Mouse (Mus musculus) heart, embryonic 14.5 days (tissue): ENCODE results near the gene Josd1. TPM values are rescaled to one million over a fixed set of nuclear protein-coding genes. Genes with fewer than 3 reads are reported as not detected.

Source experiments
- ATAC-seq: fragments of 200-750 bp; cut with Nextera tagmentation; 2 replicates; pipeline ENCODE4 v1.8.0; 2017; ENCODE audit warnings: low read depth, moderate TSS enrichment; ENCODE audit not compliant: insufficient number of reproducible peaks, insufficient read depth, low FRiP score
- H3K27ac ChIP-seq, 2 experiments: fragments of 200-500 bp in 1 of 2; fragments of 300-500 bp in 1 of 2; sonication (generic) in 1 of 2; replicated peaks in 1 of 2; 2 replicates each; pipeline ENCODE4 v1.5.1; 2012 to 2014; ENCODE audit warnings: low read depth in 2 of 2, low read length in 2 of 2, control low read depth in 1 of 2, mild to moderate bottlenecking in 1 of 2, mixed read lengths in 1 of 2; ENCODE audit not compliant: control insufficient read depth in 1 of 2, insufficient read depth in 1 of 2
- H3K27me3 ChIP-seq: fragments of 300-500 bp; sonication (generic); 2 replicates; pipeline ENCODE4 v1.6.1; 2014; ENCODE audit warnings: mild to moderate bottlenecking, low read length, control low read depth; ENCODE audit not compliant: control insufficient read depth, insufficient read depth
- H3K36me3 ChIP-seq: fragments of 300-500 bp; sonication (generic); 2 replicates; pipeline ENCODE4 v1.6.1; 2014; ENCODE audit warnings: mild to moderate bottlenecking, control low read depth, low read length, mixed read lengths; ENCODE audit not compliant: control insufficient read depth, insufficient read depth
- H3K4me1 ChIP-seq, 2 experiments: fragments of 200-500 bp in 1 of 2; fragments of 300-500 bp in 1 of 2; sonication (generic) in 1 of 2; 2 replicates each; pipeline ENCODE4 v1.6.1; 2012 to 2014; ENCODE audit warnings: low read length in 2 of 2, control low read depth in 1 of 2, mixed read lengths in 1 of 2; ENCODE audit not compliant: control insufficient read depth in 2 of 2, insufficient read depth in 2 of 2
- H3K4me2 ChIP-seq: fragments of 300-500 bp; sonication (generic); 2 replicates; pipeline ENCODE4 v1.6.1; 2014; ENCODE audit warnings: mild to moderate bottlenecking, low read length
- H3K4me3 ChIP-seq, 2 experiments: fragments of 200-500 bp in 1 of 2; fragments of 300-500 bp in 1 of 2; sonication (generic) in 1 of 2; 2 replicates each; pipeline ENCODE4 v1.5.1; 2012 to 2014; ENCODE audit warnings: low read length in 2 of 2, mild to moderate bottlenecking in 2 of 2, control low read depth in 1 of 2, low read depth in 1 of 2, moderate library complexity in 1 of 2; ENCODE audit not compliant: control insufficient read depth in 1 of 2, insufficient read depth in 1 of 2
- H3K9ac ChIP-seq: fragments of 300-500 bp; sonication (generic); 2 replicates; pipeline ENCODE4 v1.6.1; 2014; ENCODE audit warnings: mild to moderate bottlenecking, low read length
- H3K9me3 ChIP-seq: fragments of 300-500 bp; sonication (generic); 2 replicates; pipeline ENCODE4 v1.6.1; 2016; ENCODE audit warnings: low read length, control low read depth; ENCODE audit not compliant: control insufficient read depth
- WGBS: fragments of 180-500 bp; shearing (Covaris S2); extraction: QIAGEN DNeasy Blood & Tissue Kit; methylation state at CpG from one replicate; pipeline ENCODE4 v1.1.7; 2014; 5-methylcytosine and 5-hydroxymethylcytosine counted together
- polyA plus RNA-seq: library from polyadenylated mRNA; unstranded; fragments of >200 nt; fragmentation: Nextera tagmentation; extraction: Ambion mirVana; gene quantifications from 2 replicates; pipeline ENCODE4 v1.2.1, GENCODE M21; 2014

The Josd1 gene
- polyA plus RNA-seq = 17.5 and 18.2 TPM in 2 replicates

DNA sequence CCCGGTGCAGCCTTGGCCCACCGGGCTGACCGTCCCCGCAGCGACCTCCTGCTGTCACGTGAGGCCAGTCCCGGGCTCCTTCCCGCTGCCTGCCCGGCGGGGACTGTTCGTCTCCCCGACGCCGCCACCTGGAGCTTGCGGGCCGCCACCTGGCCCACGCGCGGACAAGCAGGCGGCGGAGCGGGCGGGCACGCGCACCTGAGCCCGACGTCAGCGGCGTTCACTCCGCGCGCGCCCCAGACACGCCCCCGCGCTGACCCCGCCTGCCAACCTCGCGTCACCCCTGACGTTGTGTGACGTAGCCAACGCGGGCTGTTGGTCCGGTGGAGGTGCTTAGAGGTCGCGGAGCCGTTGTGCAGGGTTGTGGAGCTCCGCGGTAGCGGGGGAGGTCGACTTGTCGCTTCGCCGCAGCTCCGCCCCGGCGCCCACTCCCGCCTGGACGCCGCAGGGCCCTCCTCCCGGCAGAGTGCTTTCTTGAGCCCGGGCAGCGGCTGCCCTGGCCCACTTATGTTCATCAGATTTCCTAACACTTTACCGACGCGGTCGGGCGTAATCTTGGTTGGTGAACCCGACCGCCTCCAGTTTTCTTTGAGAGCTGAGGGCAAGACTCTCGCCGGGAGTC lies at the start of gene Josd1:
Gene Josd1, minus strand, starts transcription at position 274 of the 622 bp plus-strand sequence.
- under 1% methylated on average over 66 of the region's 72 CpGs for WGBS
- Histone ChIP-seq H3K27ac (peak within 1 kb of the TSS; percentile 99 to 100), H3K9ac (peak within 1 kb of the TSS; percentile 99), H3K9me3 (no peaks in the 10 kb centered on the region), H3K4me3 (peak within 1 kb of the TSS; percentile 80 to 96), H3K4me1 (peaks cover 24 to 55% of the 10 kb centered on the region in 2 experiments), H3K4me2 (peak within 1 kb of the TSS; percentile 97), H3K36me3 (no peaks in the 10 kb centered on the region), H3K27me3 (no peaks in the 10 kb centered on the region)
- peak; percentile 78 for ATAC-seq

DNA sequence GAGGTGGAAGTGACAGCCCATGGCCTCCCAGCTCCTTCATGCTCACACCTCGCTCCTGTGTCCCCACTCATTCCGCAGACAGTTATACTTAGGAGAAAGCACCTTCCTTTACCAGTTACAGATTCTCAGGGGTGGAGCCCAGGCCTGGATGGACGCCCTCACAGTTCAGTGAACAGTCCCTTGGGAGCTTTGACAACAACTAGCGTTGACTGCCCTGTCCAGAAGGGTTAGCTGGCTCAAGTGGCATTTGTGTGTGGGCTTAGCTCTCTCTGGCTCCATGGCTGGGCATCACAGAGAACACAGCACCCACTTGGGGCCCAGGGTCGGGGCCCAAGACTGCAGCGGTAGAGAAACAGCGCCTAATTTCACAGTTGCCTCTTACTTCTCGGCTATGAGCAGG lies 46.6 kb upstream of the Josd1 start:
- H3K4me2 ChIP-seq = no peak overlapping the region
- 69% methylated on average over 8 of the region's 8 CpGs for WGBS
- H3K36me3 ChIP-seq = peaks cover 93% of the 10 kb centered on the region
- no peak for ATAC-seq
- H3K4me1 ChIP-seq = peaks cover 14 to 25% of the 10 kb centered on the region in 2 experiments
- no peak overlapping the region for H3K4me3 ChIP-seq
- H3K27ac ChIP-seq = peak overlapping the region; percentile 99
- H3K9ac ChIP-seq = peak overlapping the region; percentile 65
- H3K9me3 ChIP-seq = no peaks in the 10 kb centered on the region
- H3K27me3 ChIP-seq = no peaks in the 10 kb centered on the region

DNA sequence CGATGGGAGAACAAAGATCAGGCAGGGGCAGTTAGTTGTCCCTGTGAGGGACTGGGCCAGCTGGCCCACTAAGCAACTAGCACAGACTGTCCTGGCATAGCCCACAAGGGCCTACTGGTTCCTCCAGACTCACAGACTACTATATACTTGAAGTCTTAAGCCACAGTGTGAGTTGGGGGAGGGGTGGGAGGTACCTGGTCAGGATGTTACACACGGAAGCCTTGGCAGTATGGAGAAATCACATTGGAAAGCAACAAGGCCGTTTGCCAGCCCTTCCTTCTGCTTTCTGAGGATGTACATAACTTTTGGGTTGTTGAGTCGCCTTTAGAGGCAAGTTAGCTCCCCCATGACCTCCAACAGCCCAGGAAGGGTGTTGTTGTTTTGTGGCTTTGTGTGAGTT lies 45.9 kb upstream of the Josd1 start:
- H3K36me3 ChIP-seq = peaks cover 93% of the 10 kb centered on the region
- no peak overlapping the region for H3K27ac ChIP-seq
- no peak overlapping the region for H3K9ac ChIP-seq
- H3K27me3 ChIP-seq = no peaks in the 10 kb centered on the region
- H3K9me3 ChIP-seq = no peaks in the 10 kb centered on the region
- no peak overlapping the region for H3K4me3 ChIP-seq
- no peak for ATAC-seq
- 81% methylated on average over 4 of the region's 4 CpGs for WGBS
- H3K4me1 ChIP-seq = peaks cover 14 to 19% of the 10 kb centered on the region in 2 experiments
- no peak overlapping the region for H3K4me2 ChIP-seq

DNA sequence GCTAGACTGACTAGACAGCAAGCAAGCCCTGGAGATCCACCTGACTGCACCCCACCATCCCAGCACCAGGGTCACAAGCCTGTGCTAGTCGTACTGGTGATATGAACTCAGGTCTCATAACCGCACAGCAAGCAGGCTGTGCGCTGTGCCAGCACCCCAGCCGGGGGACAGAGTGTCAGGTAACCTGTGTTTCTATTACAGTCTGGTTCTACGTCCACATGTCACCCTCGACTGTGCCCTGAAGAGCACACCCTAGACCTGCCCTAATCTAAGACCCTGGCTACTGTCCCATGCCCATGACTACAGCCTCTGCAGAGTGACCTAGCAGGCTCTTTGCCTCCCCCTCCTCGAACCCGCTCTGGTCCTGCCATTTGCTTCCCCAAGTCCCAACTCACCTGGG lies 45.5 kb upstream of the Josd1 start:
- Histone ChIP-seq H3K4me1 (peaks cover 14 to 19% of the 10 kb centered on the region in 2 experiments), H3K27me3 (no peaks in the 10 kb centered on the region), H3K9ac (no peak overlapping the region), H3K9me3 (no peaks in the 10 kb centered on the region), H3K4me2 (no peak overlapping the region), H3K4me3 (no peak overlapping the region), H3K36me3 (peaks cover 93% of the 10 kb centered on the region), H3K27ac (no peak overlapping the region)
- 93% methylated on average over 8 of the region's 8 CpGs for WGBS
- ATAC-seq = no peak

DNA sequence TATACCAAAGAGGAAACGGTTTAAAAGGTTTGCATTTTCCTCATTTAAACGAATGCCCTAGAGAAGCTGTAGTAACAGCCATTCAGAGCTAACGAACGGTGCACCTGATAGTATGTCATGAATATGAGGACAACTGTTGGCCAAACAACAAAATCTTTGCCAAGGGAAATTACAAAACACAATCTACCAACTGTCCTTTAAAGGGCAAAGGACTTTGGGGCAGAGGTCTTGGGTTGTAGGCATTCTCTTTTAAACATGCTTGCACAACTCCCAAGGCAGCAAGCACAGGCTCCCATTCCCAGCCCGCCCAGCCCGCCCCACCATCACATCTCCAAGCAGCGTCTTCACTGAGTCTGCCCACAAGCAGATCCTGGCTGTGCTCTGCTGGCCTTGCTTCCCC lies 43.8 kb upstream of the Josd1 start:
- Histone ChIP-seq H3K4me3 (no peak overlapping the region), H3K4me2 (no peak overlapping the region), H3K27ac (no peak overlapping the region), H3K27me3 (no peaks in the 10 kb centered on the region), H3K36me3 (peaks cover 93% of the 10 kb centered on the region), H3K4me1 (peaks cover 14 to 19% of the 10 kb centered on the region in 2 experiments), H3K9ac (no peak overlapping the region), H3K9me3 (no peaks in the 10 kb centered on the region)
- ATAC-seq = no peak
- WGBS = 92% methylated on average over 7 of the region's 7 CpGs

DNA sequence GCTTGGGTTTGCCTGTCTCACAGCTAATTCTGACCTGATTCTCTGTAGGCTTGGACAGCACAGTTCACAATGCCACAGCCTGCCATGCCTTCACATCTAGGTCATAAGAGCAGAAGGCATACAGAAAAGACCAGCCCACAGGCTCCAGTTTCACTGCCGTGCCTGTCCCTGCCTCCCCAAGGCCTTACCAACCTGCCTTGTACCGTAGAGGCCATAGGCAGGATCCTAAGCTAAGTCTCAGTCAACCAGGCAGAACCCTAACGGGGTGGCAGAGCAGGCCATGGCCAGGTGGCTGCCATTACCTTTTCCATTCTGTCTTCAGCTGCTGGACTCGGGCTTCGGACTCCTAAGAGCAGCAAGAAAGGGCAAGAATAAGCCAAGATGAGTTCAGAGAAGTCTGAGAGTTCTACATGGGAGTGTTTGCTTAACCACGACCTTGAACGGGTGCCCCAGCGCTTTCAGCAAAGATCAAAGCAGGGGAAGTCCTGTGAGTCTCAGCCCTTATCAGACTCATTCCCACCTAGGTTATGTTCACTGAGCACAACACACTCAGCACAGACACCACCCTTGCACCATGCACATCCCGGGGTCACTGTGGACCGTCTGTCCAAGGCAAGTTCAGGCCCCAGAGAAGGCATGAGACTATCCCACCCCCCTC lies 41.1 kb upstream of the Josd1 start:
- Histone ChIP-seq H3K27me3 (no peaks in the 10 kb centered on the region), H3K9me3 (no peaks in the 10 kb centered on the region), H3K27ac (no peak overlapping the region), H3K4me2 (no peak overlapping the region), H3K4me3 (no peak overlapping the region), H3K36me3 (peaks cover 94% of the 10 kb centered on the region), H3K4me1 (no peaks in the 10 kb centered on the region; a peak in 1 of 4 replicates), H3K9ac (no peak overlapping the region)
- no peak for ATAC-seq
- WGBS = 82% methylated on average over 10 of the region's 10 CpGs

DNA sequence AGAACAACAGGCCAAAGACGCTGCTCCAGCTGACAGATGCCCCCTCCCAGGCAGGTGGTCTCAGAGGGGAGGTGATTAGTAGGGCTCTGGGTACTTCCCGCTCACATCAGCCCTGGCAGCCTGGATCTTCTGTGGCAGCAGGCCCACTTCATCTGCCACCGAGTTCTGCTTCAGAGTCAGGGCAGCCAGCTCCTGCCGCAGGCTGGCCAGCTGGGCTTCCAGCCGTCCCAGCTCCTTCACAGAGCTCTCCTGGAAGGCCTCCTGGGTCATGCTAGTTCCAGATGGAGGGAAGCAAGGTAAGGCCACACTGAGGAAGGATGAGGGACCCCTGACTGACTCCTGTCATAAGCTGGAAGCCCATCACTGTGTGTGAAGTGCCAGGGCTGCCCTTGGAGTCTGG lies 40.6 kb upstream of the Josd1 start:
- no peaks in the 10 kb centered on the region for H3K4me1 ChIP-seq
- no peak overlapping the region for H3K4me2 ChIP-seq
- no peak for ATAC-seq
- H3K9me3 ChIP-seq = no peaks in the 10 kb centered on the region
- H3K27ac ChIP-seq = no peak overlapping the region
- no peak overlapping the region for H3K9ac ChIP-seq
- 75% methylated on average over 5 of the region's 5 CpGs for WGBS
- no peaks in the 10 kb centered on the region for H3K27me3 ChIP-seq
- no peak overlapping the region for H3K4me3 ChIP-seq
- peaks cover 91% of the 10 kb centered on the region for H3K36me3 ChIP-seq
